Mouse (Mus musculus): ENCODE measurements around the gene Coro1c.
A peak's percentile ranks its signal among the peaks of the same experiment; 100 is the strongest.

DNA sequence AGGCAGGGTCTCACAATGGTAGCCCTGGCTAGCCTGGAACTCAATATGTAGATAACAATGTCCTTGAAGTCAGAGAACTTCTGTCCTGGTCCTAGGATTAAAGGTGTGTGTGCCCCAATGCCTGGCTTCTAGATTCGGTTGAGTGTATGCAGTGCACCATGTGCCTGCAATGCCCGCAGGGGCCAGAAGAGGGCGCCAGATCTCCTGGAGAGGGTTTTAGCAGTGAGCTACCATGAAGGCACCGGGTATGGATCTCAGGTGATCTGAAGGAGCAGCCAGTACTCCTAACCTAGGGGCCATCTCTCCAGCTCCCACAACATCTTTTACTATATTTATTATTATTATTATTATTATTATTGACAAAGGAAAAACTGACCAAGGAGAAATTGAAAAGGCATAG is 48.0 kb upstream of the Coro1c start:
- peak; percentile 91 to 97 for TF ChIP-seq CTCF (conservative IDR thresholded peaks at IDR 0.05 in 1 of 2, IDR thresholded peaks at IDR 0.05 in 1 of 2; ENCODE audit: low read depth in 2 of 2, low read length in 2 of 2)
- TF ChIP-seq ETS1 (conservative IDR thresholded peaks at IDR 0.05; ENCODE audit: low read depth, low read length): no peak
- no peak for TF ChIP-seq POLR2A (IDR thresholded peaks at IDR 0.05; ENCODE audit: low read depth, low read length)
- TF ChIP-seq ZNF384 (IDR thresholded peaks at IDR 0.05; ENCODE audit: low read depth, low read length): no peak
- TF ChIP-seq MYC (IDR thresholded peaks at IDR 0.05; ENCODE audit: low read depth, low read length): peak; percentile 52; the same call in 1 of the 2 replicates
- TF ChIP-seq JUND (conservative IDR thresholded peaks at IDR 0.05; ENCODE audit: low read depth, low read length): no peak
- TF ChIP-seq TCF12 (IDR thresholded peaks at IDR 0.05; ENCODE audit: low read depth, low read length): 0 out of 2 replicates have a peak, but pooled peaks have one; percentile 5
- TF ChIP-seq POLR2AphosphoS2 (IDR thresholded peaks at IDR 0.05; ENCODE audit: low read depth, low read length): no peak
- no peak for TF ChIP-seq HCFC1 (IDR thresholded peaks at IDR 0.05; ENCODE audit: low read depth, low read length)
- no peak for TF ChIP-seq EP300 (IDR thresholded peaks at IDR 0.05; ENCODE audit: low read length)
- TF ChIP-seq RAD21 (IDR thresholded peaks at IDR 0.05; ENCODE audit: low read depth, low read length): peak; percentile 92
- no peak for TF ChIP-seq MEF2A (IDR thresholded peaks at IDR 0.05; ENCODE audit: borderline replicate concordance, low read depth, low read length)
- no peak for TF ChIP-seq ZKSCAN1 (IDR thresholded peaks at IDR 0.05; ENCODE audit: borderline replicate concordance, low read depth, low read length)

Data from CH12.LX (cell line).